Comparison of ENCODE assay signal across 8 mouse cellular contexts in the genomic region with DNA sequence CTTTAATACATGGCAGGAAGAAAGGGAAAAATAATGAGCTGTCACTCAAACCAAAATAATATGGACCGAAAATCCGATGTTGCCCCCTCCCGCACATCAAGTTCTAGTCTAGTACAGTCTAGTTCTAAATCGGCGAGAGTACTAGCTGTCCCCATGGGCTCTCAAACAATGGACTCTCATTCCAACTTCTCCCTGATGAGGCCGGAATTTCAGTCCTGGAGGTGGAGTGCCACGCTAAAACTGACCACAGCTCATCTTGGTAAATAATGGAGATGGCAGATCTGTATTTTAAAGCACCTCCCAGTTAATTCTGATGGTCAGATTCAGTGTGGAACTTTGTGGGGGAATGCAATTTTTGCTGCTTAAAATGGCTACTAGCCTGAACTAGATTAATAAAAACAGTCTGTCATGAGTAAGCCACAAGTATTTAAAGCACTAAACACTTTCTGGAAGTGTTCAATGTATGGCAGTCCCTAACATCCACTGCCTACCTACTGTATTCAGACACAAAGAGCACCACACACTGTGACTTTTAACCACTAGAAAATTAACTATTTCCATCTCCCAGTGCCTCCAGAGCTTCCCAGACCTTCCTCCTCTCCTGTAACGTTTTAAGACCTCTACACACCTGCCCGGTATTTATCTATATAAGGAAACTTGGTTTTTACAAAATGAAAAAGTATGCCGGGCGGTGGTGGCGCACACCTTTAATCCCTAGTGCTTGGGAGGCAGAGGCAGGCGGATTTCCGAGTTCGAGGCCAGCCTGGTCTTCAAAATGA. TPM values are rescaled to one million over a fixed set of nuclear protein-coding genes. Genes with fewer than 3 reads are reported as not detected.
A peak's percentile ranks its signal among the peaks of the same experiment; 100 is the strongest.
DNase-seq lines count a peak whose midpoint lies in the region; ATAC-seq and TF ChIP-seq lines count a peak whose summit lies in the region.

No protein-coding gene starts in this region.

- H3K4me1 ChIP-seq in liver, embryonic 15.5 days (replicated peaks): peaks cover 44% of the 10 kb centered on the region
- H3K4me1 ChIP-seq in stomach, embryonic 16.5 days (ENCODE audit: control insufficient read depth, insufficient read depth, low read length): peaks cover 27% of the 10 kb centered on the region

- H3K9ac ChIP-seq in liver, embryonic 15.5 days: peak overlapping the region; percentile 99
- peak overlapping the region; percentile 100 for H3K9ac ChIP-seq in stomach, embryonic 16.5 days (ENCODE audit: low read length)

- H3K9me3 ChIP-seq in liver, embryonic 15.5 days (replicated peaks): no peaks in the 10 kb centered on the region
- no peaks in the 10 kb centered on the region for H3K9me3 ChIP-seq in stomach, embryonic 16.5 days (replicated peaks; ENCODE audit: control insufficient read depth, low read length)

- no peaks in the 10 kb centered on the region for H3K27me3 ChIP-seq in liver, embryonic 15.5 days
- no peaks in the 10 kb centered on the region for H3K27me3 ChIP-seq in stomach, embryonic 16.5 days (ENCODE audit: control insufficient read depth, insufficient read depth, low read length)

- H3K27ac ChIP-seq in left cerebral cortex, adult 2 months: peak overlapping the region; percentile 100
- H3K27ac ChIP-seq in liver, embryonic 15.5 days (replicated peaks): peak overlapping the region; percentile 97
- H3K27ac ChIP-seq in stomach, embryonic 16.5 days (ENCODE audit: low read length): peak overlapping the region; percentile 100

- intact Hi-C loops in left cerebral cortex, adult 2 months (cut with DNase I): loop anchor here (2.0 kb wide), 1 partner anchor 73 kb away; a partner anchor contains a TSS
- intact Hi-C loops in left cerebral cortex, postnatal 14 days (cut with DNase I): no loop called here

- H3K36me3 ChIP-seq in liver, embryonic 15.5 days (replicated peaks): no peaks in the 10 kb centered on the region
- H3K36me3 ChIP-seq in stomach, embryonic 16.5 days (ENCODE audit: control insufficient read depth, insufficient read depth, low read length): no peaks in the 10 kb centered on the region

- ATAC-seq in liver, embryonic 15.5 days (ENCODE audit: insufficient read depth): no peak
- no peak for ATAC-seq in stomach, embryonic 16.5 days (ENCODE audit: insufficient read depth, low FRiP score)

- 58% methylated on average over 15 of the region's 15 CpGs for WGBS in liver, embryonic 15.5 days (ENCODE audit: insufficient replicate concordance)
- 44% methylated on average over 15 of the region's 15 CpGs for WGBS in stomach, embryonic 16.5 days

- TF ChIP-seq CTCF in left cerebral cortex, adult 2 months (IDR thresholded peaks at IDR 0.05): no peak

- H3K4me3 ChIP-seq in left cerebral cortex, adult 2 months: peak overlapping the region; percentile 95
- peak overlapping the region; percentile 86 for H3K4me3 ChIP-seq in liver, embryonic 15.5 days (replicated peaks)
- H3K4me3 ChIP-seq in stomach, embryonic 16.5 days (replicated peaks; ENCODE audit: low read length): peak overlapping the region; percentile 94

- H3K4me2 ChIP-seq in liver, embryonic 15.5 days: peak overlapping the region; percentile 79
- peak overlapping the region; percentile 69 for H3K4me2 ChIP-seq in stomach, embryonic 16.5 days (ENCODE audit: low read depth, low read length)

- DNase-seq in left cerebral cortex, adult 2 months (ENCODE audit: extremely low spot score in 1 of 2, low spot score in 2 of 2): no peak
- no peak for DNase-seq in left cerebral cortex, postnatal 14 days (ENCODE audit: low spot score in 2 of 2)
- peak; percentile 26 for DNase-seq in c-Kit-positive CD71-positive TER-119-positive erythroid progenitor cells, embryonic 14.5 days (ENCODE audit: low spot score)
- DNase-seq in heart, postnatal 4 days: peak; percentile 35
- no peak for DNase-seq in urinary bladder, adult 18-20 months (ENCODE audit: low spot score in 2 of 2)
- no peak for DNase-seq in right cerebral cortex, adult 18-20 months

RNA-seq across cellular contexts. Expression of a gene that starts 2.8 kb away (rescaled TPM):
- 10 to 100 TPM; 57.5 to 59.7 TPM for total RNA-seq in left cerebral cortex, adult 2 months (2021)
- total RNA-seq in left cerebral cortex, postnatal 14 days (2021): 10 to 100 TPM; 39.9 to 42.7 TPM
- total RNA-seq in heart, postnatal 4 days (2021): 10 to 100 TPM; 11.8 to 14.0 TPM
- polyA plus RNA-seq in liver, embryonic 15.5 days (2015; fragmentation: Nextera tagmentation; extraction: Ambion mirVana): 2.6 and 2.9 TPM in 2 replicates
- 3.4 and 4.0 TPM in 2 replicates for polyA plus RNA-seq in stomach, embryonic 16.5 days (2015; fragmentation: Nextera tagmentation; extraction: Ambion mirVana)

RNA-seq across cellular contexts. Expression of a gene that starts 35.0 kb away (rescaled TPM):
- 10 to 100 TPM; 30.9 to 35.3 TPM for total RNA-seq in left cerebral cortex, adult 2 months (2021)
- total RNA-seq in left cerebral cortex, postnatal 14 days (2021): 10 to 100 TPM; 33.1 to 39.8 TPM
- 10 to 100 TPM; 23.5 to 26.2 TPM for total RNA-seq in heart, postnatal 4 days (2021)
- 20.9 and 23.2 TPM in 2 replicates for polyA plus RNA-seq in liver, embryonic 15.5 days (2015; fragmentation: Nextera tagmentation; extraction: Ambion mirVana)
- polyA plus RNA-seq in stomach, embryonic 16.5 days (2015; fragmentation: Nextera tagmentation; extraction: Ambion mirVana): 25.8 and 34.8 TPM in 2 replicates

RNA-seq across cellular contexts. Expression of a gene that starts 54.7 kb away (rescaled TPM):
- total RNA-seq in left cerebral cortex, adult 2 months (2021): not detected
- not detected for total RNA-seq in left cerebral cortex, postnatal 14 days (2021)
- not detected for total RNA-seq in heart, postnatal 4 days (2021)
- not detected in 2 replicates for polyA plus RNA-seq in liver, embryonic 15.5 days (2015; fragmentation: Nextera tagmentation; extraction: Ambion mirVana)
- not detected in 2 replicates for polyA plus RNA-seq in stomach, embryonic 16.5 days (2015; fragmentation: Nextera tagmentation; extraction: Ambion mirVana)

Comparison
In these comparisons a context has a peak if more than half of its experiments do, and no peak if none do; other contexts are left out.
1. DNase-seq: peak in c-Kit-positive CD71-positive TER-119-positive erythroid progenitor cells, embryonic 14.5 days (single experiment) and heart, postnatal 4 days (single experiment); none in left cerebral cortex, adult 2 months (0 of 2), left cerebral cortex, postnatal 14 days (0 of 2), urinary bladder, adult 18-20 months (0 of 2) and right cerebral cortex, adult 18-20 months (single experiment).
2. Peak in every context shown above with its lines, with median percentiles within 50 percentile points of each other: H3K27ac ChIP-seq and H3K4me3 ChIP-seq.